In genomic region chr9:70003516-70003915, GRCm38 (mm10) we compare ENCODE assay signal across 24 mouse cellular contexts. TPM values are rescaled to one million over a fixed set of nuclear protein-coding genes. Genes with fewer than 3 reads are reported as not detected.
DNase-seq lines count a peak whose midpoint lies in the region; ATAC-seq and TF ChIP-seq lines count a peak whose summit lies in the region.
"Had no signal": no experiment of that assay in that cellular context is flagged by ENCODE, and none has a peak within 500 bp of the region (broad histone marks: within the 10 kb centered on the region; RNA-seq: fewer than 3 reads in every experiment).

No protein-coding gene starts in this region.

- H3K4me2 ChIP-seq in liver, embryonic 12.5 days: no peak overlapping the region
- no peak overlapping the region for H3K4me2 ChIP-seq in lung, postnatal 0 days (replicated peaks; ENCODE audit: low read depth, low read length)
- H3K4me2 ChIP-seq in stomach, postnatal 0 days (replicated peaks; ENCODE audit: low read depth): no peak overlapping the region
- H3K4me2 ChIP-seq: embryonic facial prominence, embryonic 12.5 days; forebrain, embryonic 13.5 days; forebrain, embryonic 15.5 days had no signal

- peaks cover 67% of the 10 kb centered on the region for H3K36me3 ChIP-seq in liver, adult 2 months (ENCODE audit: control insufficient read depth, insufficient read depth, low read length)
- H3K36me3 ChIP-seq in liver, embryonic 12.5 days: peaks cover 91% of the 10 kb centered on the region
- peaks cover 42% of the 10 kb centered on the region for H3K36me3 ChIP-seq in lung, postnatal 0 days (ENCODE audit: insufficient read depth, low read length)
- H3K36me3 ChIP-seq in small intestine, adult 2 months (ENCODE audit: control insufficient read depth, insufficient read depth, low read length): peaks cover 62% of the 10 kb centered on the region
- H3K36me3 ChIP-seq in stomach, postnatal 0 days (ENCODE audit: control insufficient read depth, insufficient read depth, low read length): peaks cover 31% of the 10 kb centered on the region

- no peak overlapping the region for H3K4me3 ChIP-seq in liver, adult 2 months (ENCODE audit: insufficient read depth, low read depth, low read length)
- no peak overlapping the region for H3K4me3 ChIP-seq in liver, embryonic 12.5 days
- H3K4me3 ChIP-seq in lung, postnatal 0 days (ENCODE audit: low read depth, low read length): no peak overlapping the region
- H3K4me3 ChIP-seq in small intestine, adult 2 months (ENCODE audit: low read depth, low read length): no peak overlapping the region
- H3K4me3 ChIP-seq in stomach, postnatal 0 days (ENCODE audit: low read depth, low read length): no peak overlapping the region
- H3K4me3 ChIP-seq: embryonic facial prominence, embryonic 10.5 days; embryonic facial prominence, embryonic 12.5 days; forebrain, embryonic 13.5 days; forebrain, embryonic 15.5 days had no signal

- peaks cover 9% of the 10 kb centered on the region for H3K79me2 ChIP-seq in liver, adult 2 months (ENCODE audit: control insufficient read depth, insufficient read depth, low read length)

- no peak for ATAC-seq in liver, embryonic 12.5 days
- no peak for ATAC-seq in lung, postnatal 0 days
- 0 out of 2 replicates have a peak, but pooled peaks have one; percentile 24 for ATAC-seq in stomach, postnatal 0 days (ENCODE audit: low FRiP score, low TSS enrichment)
- ATAC-seq: forebrain, embryonic 13.5 days; forebrain, embryonic 15.5 days had no signal

- no peaks in the 10 kb centered on the region for H3K27me3 ChIP-seq in liver, adult 2 months (ENCODE audit: control insufficient read depth, insufficient read depth, low read length)
- no peaks in the 10 kb centered on the region for H3K27me3 ChIP-seq in liver, embryonic 12.5 days (replicated peaks)
- no peaks in the 10 kb centered on the region for H3K27me3 ChIP-seq in lung, postnatal 0 days (replicated peaks; ENCODE audit: insufficient read depth, low read length)
- H3K27me3 ChIP-seq in small intestine, adult 2 months (ENCODE audit: control insufficient read depth, insufficient read depth, low read length): no peaks in the 10 kb centered on the region
- no peaks in the 10 kb centered on the region for H3K27me3 ChIP-seq in stomach, postnatal 0 days (ENCODE audit: control insufficient read depth, insufficient read depth, low read length)
- H3K27me3 ChIP-seq: embryonic facial prominence, embryonic 12.5 days; forebrain, embryonic 13.5 days; forebrain, embryonic 15.5 days had no signal

- TF ChIP-seq EP300 in lung, postnatal 0 days (IDR thresholded peaks at IDR 0.05): no peak
- no peak for TF ChIP-seq EP300 in stomach, postnatal 0 days (optimal IDR thresholded peaks at IDR 0.05)

- no peak overlapping the region for H3K9ac ChIP-seq in liver, adult 2 months (ENCODE audit: low read depth, low read length)
- H3K9ac ChIP-seq in liver, embryonic 12.5 days: no peak overlapping the region
- H3K9ac ChIP-seq in lung, postnatal 0 days (replicated peaks; ENCODE audit: low read depth): no peak overlapping the region
- no peak overlapping the region for H3K9ac ChIP-seq in stomach, postnatal 0 days (ENCODE audit: low read length)
- H3K9ac ChIP-seq: embryonic facial prominence, embryonic 12.5 days; forebrain, embryonic 13.5 days; forebrain, embryonic 15.5 days had no signal

- H3K4me1 ChIP-seq in liver, adult 2 months (ENCODE audit: control insufficient read depth, insufficient read depth, low read length): peaks cover 19% of the 10 kb centered on the region
- H3K4me1 ChIP-seq in liver, embryonic 12.5 days: no peaks in the 10 kb centered on the region
- H3K4me1 ChIP-seq in lung, postnatal 0 days (ENCODE audit: insufficient read depth, low read depth, low read length): no peaks in the 10 kb centered on the region
- H3K4me1 ChIP-seq in small intestine, adult 2 months (ENCODE audit: control insufficient read depth, insufficient read depth, insufficient read length, low read length): peaks cover 2% of the 10 kb centered on the region; the same call in 1 of the 2 replicates
- no peaks in the 10 kb centered on the region for H3K4me1 ChIP-seq in stomach, postnatal 0 days (replicated peaks; ENCODE audit: control insufficient read depth, insufficient read depth)
- H3K4me1 ChIP-seq: embryonic facial prominence, embryonic 10.5 days; embryonic facial prominence, embryonic 12.5 days; forebrain, embryonic 13.5 days; forebrain, embryonic 15.5 days had no signal

- DNase-seq in liver, adult 2 months (ENCODE audit: extremely low read depth, low read depth, low spot score): peak; percentile 78
- peak; percentile 9 for DNase-seq in lung, postnatal 0 days (ENCODE audit: low spot score)
- DNase-seq in lung, postnatal 4 days: no peak
- DNase-seq in stomach, postnatal 0 days (ENCODE audit: low spot score): no peak
- no peak for DNase-seq in cerebellum, adult 11 months
- DNase-seq: adrenal gland, adult 2 months; adrenal gland, postnatal 10 days; adrenal gland, postnatal 25 days; cerebellum, adult 11-12 months; cerebellum, adult 2 months; cerebellum, adult 9-10 months; cerebellum, postnatal 10 days; cerebellum, postnatal 25 days had no signal

- no peak for TF ChIP-seq POLR2A in liver, adult 2 months (IDR thresholded peaks at IDR 0.05; ENCODE audit: extremely low read depth, insufficient read depth, low read length)
- no peak for TF ChIP-seq POLR2A in small intestine, adult 2 months (IDR thresholded peaks at IDR 0.05; ENCODE audit: low read depth, low read length)

- WGBS in liver, adult 2 months: 32% methylated on average over 10 of the region's 10 CpGs
- WGBS in liver, embryonic 12.5 days (ENCODE audit: insufficient replicate concordance): 86% methylated on average over 10 of the region's 10 CpGs
- 56% methylated on average over 10 of the region's 10 CpGs for WGBS in lung, postnatal 0 days
- WGBS in small intestine, adult 2 months: 34% methylated on average over 10 of the region's 10 CpGs
- WGBS in stomach, postnatal 0 days: 71% methylated on average over 10 of the region's 10 CpGs

- no peaks in the 10 kb centered on the region for H3K9me3 ChIP-seq in liver, embryonic 12.5 days (replicated peaks)
- H3K9me3 ChIP-seq in lung, postnatal 0 days (ENCODE audit: low read length): no peaks in the 10 kb centered on the region
- no peaks in the 10 kb centered on the region for H3K9me3 ChIP-seq in stomach, postnatal 0 days (ENCODE audit: control insufficient read depth, low read length)
- H3K9me3 ChIP-seq: embryonic facial prominence, embryonic 10.5 days; embryonic facial prominence, embryonic 12.5 days; forebrain, embryonic 13.5 days; forebrain, embryonic 15.5 days had no signal

- TF ChIP-seq CTCF in liver, adult 2 months (IDR thresholded peaks at IDR 0.05; ENCODE audit: low read depth, low read length): no peak
- TF ChIP-seq CTCF in lung, postnatal 0 days (IDR thresholded peaks at IDR 0.05): no peak
- no peak for TF ChIP-seq CTCF in small intestine, adult 2 months (IDR thresholded peaks at IDR 0.05; ENCODE audit: extremely low read depth, insufficient read length, insufficient replicate concordance, low read depth, low read length)
- TF ChIP-seq CTCF in stomach, postnatal 0 days (IDR thresholded peaks at IDR 0.05; ENCODE audit: low read depth): no peak

- peak overlapping the region; percentile 90 for H3K27ac ChIP-seq in liver, adult 2 months (replicated peaks; ENCODE audit: insufficient read depth, low read depth, low read length)
- H3K27ac ChIP-seq in liver, embryonic 12.5 days: no peak overlapping the region
- H3K27ac ChIP-seq in lung, postnatal 0 days (ENCODE audit: low read length): no peak overlapping the region
- H3K27ac ChIP-seq in small intestine, adult 2 months (ENCODE audit: insufficient read depth, low read depth, low read length): peak overlapping the region; percentile 42; the same call in 1 of the 2 replicates
- no peak overlapping the region for H3K27ac ChIP-seq in stomach, postnatal 0 days (replicated peaks)
- H3K27ac ChIP-seq: embryonic facial prominence, embryonic 10.5 days; embryonic facial prominence, embryonic 12.5 days; forebrain, embryonic 13.5 days; forebrain, embryonic 15.5 days had no signal

RNA-seq across cellular contexts. Expression of gene Gtf2a2, which starts 8.8 kb away (rescaled TPM):
- total RNA-seq in liver, adult 2 months (2014; rRNA removed): 56.2 and 59.4 TPM in 2 replicates
- polyA plus RNA-seq in liver, adult 2 months (2012; rRNA removed): 11.9 and 13.4 TPM in 2 replicates
- 170 and 171 TPM in 2 replicates for polyA plus RNA-seq in liver, embryonic 12.5 days (2016; fragmentation: Nextera tagmentation; extraction: Ambion mirVana)
- 126 and 142 TPM in 2 replicates for polyA plus RNA-seq in lung, postnatal 0 days (2015; fragmentation: Nextera tagmentation; extraction: Ambion mirVana)
- polyA plus RNA-seq in small intestine, adult 2 months (2012; rRNA removed): 9.2 and 10.1 TPM in 2 replicates
- 159 and 160 TPM in 2 replicates for polyA plus RNA-seq in stomach, postnatal 0 days (2015; fragmentation: Nextera tagmentation; extraction: Ambion mirVana)

RNA-seq across cellular contexts. Expression of gene Bnip2, which starts 14.2 kb away (rescaled TPM):
- total RNA-seq in liver, adult 2 months (2014; rRNA removed): 69.9 and 74.3 TPM in 2 replicates
- polyA plus RNA-seq in liver, adult 2 months (2012; rRNA removed): 12.8 and 13.6 TPM in 2 replicates
- polyA plus RNA-seq in liver, embryonic 12.5 days (2016; fragmentation: Nextera tagmentation; extraction: Ambion mirVana): 60.1 and 61.4 TPM in 2 replicates
- polyA plus RNA-seq in lung, postnatal 0 days (2015; fragmentation: Nextera tagmentation; extraction: Ambion mirVana): 130 and 131 TPM in 2 replicates
- polyA plus RNA-seq in small intestine, adult 2 months (2012; rRNA removed): 4.1 and 5.7 TPM in 2 replicates
- 59.2 and 65.6 TPM in 2 replicates for polyA plus RNA-seq in stomach, postnatal 0 days (2015; fragmentation: Nextera tagmentation; extraction: Ambion mirVana)

RNA-seq across cellular contexts. Expression of gene Gcnt3, which starts 34.4 kb away (rescaled TPM):
- total RNA-seq in liver, adult 2 months (2014; rRNA removed): 0.07 and 0.09 TPM in 2 replicates
- 0.02 TPM in 1 of 2 replicates, not detected in the other for polyA plus RNA-seq in liver, adult 2 months (2012; rRNA removed)
- not detected in 2 replicates for polyA plus RNA-seq in liver, embryonic 12.5 days (2016; fragmentation: Nextera tagmentation; extraction: Ambion mirVana)
- polyA plus RNA-seq in lung, postnatal 0 days (2015; fragmentation: Nextera tagmentation; extraction: Ambion mirVana): not detected in 2 replicates
- polyA plus RNA-seq in small intestine, adult 2 months (2012; rRNA removed): 5.6 and 9.8 TPM in 2 replicates
- polyA plus RNA-seq in stomach, postnatal 0 days (2015; fragmentation: Nextera tagmentation; extraction: Ambion mirVana): 76.2 and 81.1 TPM in 2 replicates
- total RNA-seq: adrenal gland, postnatal 10 days; adrenal gland, postnatal 25 days; adrenal gland, postnatal 4 days; MEL had no signal
- polyA plus RNA-seq: adrenal gland, adult 2 months; brain, embryonic 14.5 days; cerebellum, adult 2 months; cortical plate, adult 2 months; embryonic facial prominence, embryonic 10.5 days; embryonic facial prominence, embryonic 12.5 days; forebrain, embryonic 11.5 days; forebrain, embryonic 13.5 days; forebrain, embryonic 15.5 days had no signal

Comparison
In these comparisons a context has a peak if more than half of its experiments do, and no peak if none do; other contexts are left out.
1. DNase-seq: peak in liver, adult 2 months (single experiment) and lung, postnatal 0 days (single experiment); none in lung, postnatal 4 days (0 of 2), stomach, postnatal 0 days (single experiment) and cerebellum, adult 11 months (single experiment).
2. H3K27ac ChIP-seq: peak in liver, adult 2 months (single experiment) and small intestine, adult 2 months (single experiment); none in liver, embryonic 12.5 days (single experiment), lung, postnatal 0 days (single experiment) and stomach, postnatal 0 days (single experiment).